Mouse (Mus musculus): ENCODE measurements around the gene Ankrd33. TPM values are rescaled to one million over a fixed set of nuclear protein-coding genes. Genes with fewer than 3 reads are reported as not detected.

Gene Ankrd33
- polyA plus RNA-seq, 1 experiment from 2014 or later = not detected

DNA sequence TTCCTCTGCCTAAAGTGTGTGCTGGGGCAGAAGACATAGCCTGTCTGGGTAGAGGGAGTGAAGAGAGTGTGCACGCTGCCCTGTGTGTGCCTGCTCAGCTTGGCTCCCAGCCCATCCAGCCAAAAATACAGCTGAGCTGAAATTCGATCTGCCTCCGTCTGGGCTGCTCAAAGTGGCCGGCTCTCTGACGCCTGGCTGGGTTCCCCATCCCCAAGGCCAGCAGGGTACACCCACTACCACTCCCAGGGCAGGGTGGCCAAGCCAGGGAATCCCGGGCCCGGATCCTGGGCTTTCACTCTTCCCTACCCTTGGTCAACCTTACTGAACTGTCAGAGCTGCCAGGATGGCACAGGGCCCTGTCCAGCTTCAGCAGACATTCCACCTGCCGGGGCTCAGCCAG, 27.9 kb downstream of the Ankrd33 start:
- Histone ChIP-seq H3K27me3 (ENCODE audit: insufficient read depth, low read length) (no peaks in the 10 kb centered on the region), H3K9ac (ENCODE audit: low read depth, low read length) (no peak overlapping the region), H3K4me1 (replicated peaks; ENCODE audit: insufficient read depth, low read length) (peaks cover 47% of the 10 kb centered on the region), H3K4me2 (ENCODE audit: low read length) (no peak overlapping the region), H3K4me3 (replicated peaks; ENCODE audit: low read depth, low read length) (no peak overlapping the region), H3K27ac (no peak overlapping the region), H3K9me3 (replicated peaks; ENCODE audit: low read length) (no peaks in the 10 kb centered on the region), H3K36me3 (ENCODE audit: insufficient read depth, low read length) (no peaks in the 10 kb centered on the region)
- 11% methylated on average over 8 of the region's 8 CpGs for WGBS
- no peak for ATAC-seq (replicated peaks; ENCODE audit: low FRiP score, low read depth)
- no peak for TF ChIP-seq CTCF (IDR thresholded peaks at IDR 0.05; ENCODE audit: low read depth)
- DNase-seq (ENCODE audit: low spot score) = peak; percentile 70

DNA sequence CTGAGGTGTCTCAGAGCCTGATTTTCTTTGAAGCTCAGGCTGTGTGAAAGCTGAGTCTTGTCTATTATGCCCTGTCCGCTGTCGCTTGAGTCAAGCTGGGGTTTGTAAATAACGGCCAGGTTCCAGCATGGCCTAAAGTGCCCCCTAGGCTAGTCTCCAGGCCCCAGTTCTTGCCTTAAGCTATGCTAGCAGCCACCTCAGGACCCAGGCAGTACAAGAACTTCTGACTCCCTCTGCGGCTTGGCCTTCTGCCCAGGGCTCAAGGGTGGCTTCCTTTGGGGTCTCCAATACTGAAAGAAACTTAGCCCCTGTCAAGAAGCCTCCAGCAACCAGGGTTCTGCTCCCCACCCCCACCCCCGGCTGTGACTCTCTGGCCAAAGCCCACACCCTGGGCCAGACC, 28.6 kb downstream of the Ankrd33 start:
- Histone ChIP-seq H3K4me3 (replicated peaks; ENCODE audit: low read depth, low read length) (no peak overlapping the region), H3K27me3 (ENCODE audit: insufficient read depth, low read length) (no peaks in the 10 kb centered on the region), H3K4me2 (ENCODE audit: low read length) (no peak overlapping the region), H3K9ac (ENCODE audit: low read depth, low read length) (no peak overlapping the region), H3K9me3 (replicated peaks; ENCODE audit: low read length) (no peaks in the 10 kb centered on the region), H3K36me3 (ENCODE audit: insufficient read depth, low read length) (no peaks in the 10 kb centered on the region), H3K4me1 (replicated peaks; ENCODE audit: insufficient read depth, low read length) (peaks cover 47% of the 10 kb centered on the region), H3K27ac (peak overlapping the region; percentile 80)
- 78% methylated on average over 5 of the region's 5 CpGs for WGBS
- ATAC-seq (replicated peaks; ENCODE audit: low FRiP score, low read depth) (no peak), DNase-seq (ENCODE audit: low spot score) (no peak)
- no peak for TF ChIP-seq CTCF (IDR thresholded peaks at IDR 0.05; ENCODE audit: low read depth)

DNA sequence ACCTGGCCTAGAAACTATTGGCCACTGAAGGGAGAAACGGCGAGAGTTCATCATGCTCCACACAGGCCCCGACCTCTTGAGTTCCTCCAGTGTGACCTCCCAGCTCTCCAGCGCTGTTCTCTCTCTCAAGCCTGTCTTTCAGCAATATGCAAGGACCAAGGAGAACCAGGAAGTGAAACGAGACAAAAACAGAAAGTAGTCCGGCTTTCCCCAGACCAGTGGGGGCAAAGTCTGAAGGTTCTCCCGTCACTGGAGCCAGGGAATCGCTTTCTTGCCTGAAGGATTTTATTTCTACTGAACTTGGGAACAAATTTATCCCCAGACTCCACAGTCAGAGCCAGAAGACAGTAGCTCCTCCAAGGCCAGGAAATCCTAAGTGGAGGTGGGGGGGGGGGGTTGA, 29.2 kb downstream of the Ankrd33 start:
- no peaks in the 10 kb centered on the region for H3K36me3 ChIP-seq (ENCODE audit: insufficient read depth, low read length)
- H3K4me1 ChIP-seq (replicated peaks; ENCODE audit: insufficient read depth, low read length) = peaks cover 44% of the 10 kb centered on the region
- no peaks in the 10 kb centered on the region for H3K9me3 ChIP-seq (replicated peaks; ENCODE audit: low read length)
- H3K4me3 ChIP-seq (replicated peaks; ENCODE audit: low read depth, low read length) = no peak overlapping the region
- TF ChIP-seq CTCF (IDR thresholded peaks at IDR 0.05; ENCODE audit: low read depth) = no peak
- ATAC-seq (replicated peaks; ENCODE audit: low FRiP score, low read depth) (no peak), DNase-seq (ENCODE audit: low spot score) (no peak)
- H3K27me3 ChIP-seq (ENCODE audit: insufficient read depth, low read length) = no peaks in the 10 kb centered on the region
- peak overlapping the region; percentile 80 for H3K27ac ChIP-seq
- no peak overlapping the region for H3K4me2 ChIP-seq (ENCODE audit: low read length)
- WGBS = 58% methylated on average over 8 of the region's 8 CpGs
- no peak overlapping the region for H3K9ac ChIP-seq (ENCODE audit: low read depth, low read length)

DNA sequence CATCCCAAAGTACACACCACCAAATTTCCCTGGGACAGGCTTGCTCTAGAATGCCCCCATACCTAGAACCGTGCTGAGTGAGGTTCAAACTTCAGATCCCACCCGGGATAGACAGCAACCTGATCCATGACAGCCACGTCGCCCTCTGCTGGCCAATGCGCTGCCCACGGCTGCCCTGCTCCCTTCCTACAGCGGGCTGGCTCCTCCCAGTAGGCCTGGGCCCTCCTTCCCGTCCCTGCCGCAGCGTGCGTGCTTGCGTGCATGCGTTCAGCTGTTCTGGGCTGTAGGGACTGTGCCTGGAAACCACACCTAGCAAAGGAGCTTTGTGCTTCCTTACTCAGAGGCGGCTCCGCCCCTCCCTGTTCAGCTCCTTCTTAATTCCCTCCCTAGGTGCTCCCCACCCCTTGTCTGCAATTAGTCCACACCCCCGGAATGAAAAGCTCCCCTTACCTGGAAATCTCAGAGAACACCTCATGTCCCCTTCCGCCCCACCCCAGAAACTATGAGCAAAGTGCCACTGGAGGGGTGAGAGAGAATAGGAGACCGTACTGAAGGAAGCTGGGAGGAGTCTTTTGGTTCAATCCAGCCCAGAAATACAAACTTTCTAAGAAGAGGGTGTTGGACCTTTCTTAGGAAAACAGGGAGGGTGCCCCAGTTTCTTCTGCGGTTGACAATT, 30.0 kb downstream of the Ankrd33 start:
- 9% methylated on average over 19 of the region's 19 CpGs for WGBS
- Histone ChIP-seq H3K9ac (ENCODE audit: low read depth, low read length) (peak overlapping the region; percentile 44; the same call in 1 of the 2 replicates), H3K4me3 (replicated peaks; ENCODE audit: low read depth, low read length) (no peak overlapping the region), H3K4me1 (replicated peaks; ENCODE audit: insufficient read depth, low read length) (peaks cover 37% of the 10 kb centered on the region), H3K27ac (peak overlapping the region; percentile 80; the same call in 1 of the 2 replicates), H3K9me3 (replicated peaks; ENCODE audit: low read length) (no peaks in the 10 kb centered on the region), H3K4me2 (ENCODE audit: low read length) (peak overlapping the region; percentile 45), H3K27me3 (ENCODE audit: insufficient read depth, low read length) (no peaks in the 10 kb centered on the region), H3K36me3 (ENCODE audit: insufficient read depth, low read length) (no peaks in the 10 kb centered on the region)
- peak; percentile 99 for DNase-seq (ENCODE audit: low spot score)
- ATAC-seq (replicated peaks; ENCODE audit: low FRiP score, low read depth) = peak; percentile 94
- TF ChIP-seq CTCF (IDR thresholded peaks at IDR 0.05; ENCODE audit: low read depth) = peak; percentile 98

DNA sequence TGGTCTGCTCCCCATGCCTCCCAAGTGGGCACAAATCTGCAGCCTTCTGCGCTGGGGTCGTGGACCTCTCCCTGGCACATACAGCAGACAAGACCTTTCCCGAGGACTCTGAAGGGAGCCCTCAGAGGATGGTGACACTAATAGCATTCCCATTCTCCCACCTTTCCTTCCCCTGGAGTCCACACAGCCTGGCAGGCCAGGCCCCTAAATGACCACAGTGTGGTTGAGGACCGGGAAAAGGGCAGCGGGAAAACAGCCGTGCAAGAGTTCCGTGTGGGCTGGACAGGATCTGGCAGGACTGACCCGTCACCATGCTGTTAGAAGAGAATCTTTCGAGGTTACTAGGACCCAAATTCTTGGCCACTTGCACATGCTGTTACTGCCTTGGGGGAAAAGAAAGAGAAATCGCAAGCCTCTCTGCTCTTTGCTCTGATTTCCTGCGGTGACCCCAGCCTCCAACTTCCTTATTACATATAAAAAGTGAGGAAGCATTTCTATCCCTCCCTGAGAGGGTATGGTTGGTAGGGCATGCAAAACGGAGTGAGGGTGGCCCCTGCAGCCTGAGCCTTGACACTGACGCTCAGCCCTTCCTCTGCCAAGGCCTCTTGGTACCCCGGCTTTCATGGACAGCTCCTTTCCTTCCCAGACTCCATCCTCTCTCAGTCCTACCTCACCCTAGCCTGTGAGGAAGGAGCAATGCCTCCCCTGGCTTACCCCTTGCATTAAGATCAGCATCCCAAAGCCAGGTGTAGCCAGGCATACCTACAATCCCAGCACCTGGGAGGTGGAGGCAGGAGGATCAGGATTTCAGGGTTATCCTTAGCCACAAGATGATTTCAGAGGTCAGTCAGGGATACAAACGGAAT, 30.8 kb downstream of the Ankrd33 start:
- H3K4me3 ChIP-seq (replicated peaks; ENCODE audit: low read depth, low read length) = no peak overlapping the region
- 48% methylated on average over 15 of the region's 15 CpGs for WGBS
- no peak for DNase-seq (ENCODE audit: low spot score)
- ATAC-seq (replicated peaks; ENCODE audit: low FRiP score, low read depth) = no peak
- H3K4me2 ChIP-seq (ENCODE audit: low read length) = no peak overlapping the region
- no peaks in the 10 kb centered on the region for H3K36me3 ChIP-seq (ENCODE audit: insufficient read depth, low read length)
- TF ChIP-seq CTCF (IDR thresholded peaks at IDR 0.05; ENCODE audit: low read depth) = no peak; the same call in 1 of the 2 replicates
- peaks cover 33% of the 10 kb centered on the region for H3K4me1 ChIP-seq (replicated peaks; ENCODE audit: insufficient read depth, low read length)
- no peaks in the 10 kb centered on the region for H3K27me3 ChIP-seq (ENCODE audit: insufficient read depth, low read length)
- H3K9ac ChIP-seq (ENCODE audit: low read depth, low read length) = no peak overlapping the region
- no peaks in the 10 kb centered on the region for H3K9me3 ChIP-seq (replicated peaks; ENCODE audit: low read length)
- H3K27ac ChIP-seq = peak overlapping the region; percentile 80; the same call in 1 of the 2 replicates

DNA sequence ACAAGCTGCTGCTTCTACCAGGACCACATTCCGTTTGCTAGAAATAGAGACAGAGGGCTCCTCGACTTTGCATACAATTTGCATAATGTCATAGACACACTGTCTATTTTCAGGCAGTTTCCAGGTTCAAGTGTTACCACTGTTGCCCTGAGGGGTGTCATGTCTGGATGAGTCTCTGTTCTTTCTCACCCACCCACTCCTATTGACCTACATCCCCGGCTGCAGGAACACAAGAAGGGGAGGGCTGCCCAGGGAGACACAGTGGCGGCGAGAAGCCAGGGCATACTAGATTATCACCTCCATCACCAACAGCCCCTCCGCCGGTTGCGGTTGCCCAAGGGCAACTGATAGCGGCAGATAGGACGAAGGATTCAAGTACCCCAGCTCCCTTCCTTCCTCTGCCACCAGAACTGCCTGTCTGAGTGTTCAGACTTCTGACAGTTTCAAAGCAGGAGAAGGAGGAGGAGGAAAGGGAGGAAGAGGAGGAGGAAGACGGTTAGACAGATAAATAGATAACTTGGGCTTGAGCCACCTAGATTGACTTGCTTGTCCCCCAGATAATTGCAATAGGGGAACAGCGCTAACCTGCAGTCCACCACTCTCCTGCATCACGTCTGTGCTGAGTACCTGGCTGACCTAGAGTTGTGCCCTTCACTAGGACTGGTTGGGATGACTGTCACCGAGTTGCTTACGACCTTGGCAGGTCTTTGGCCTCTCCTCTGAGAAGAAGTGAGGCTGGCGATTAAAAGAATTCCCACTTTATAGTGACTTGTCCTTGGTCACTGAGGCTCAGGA, 31.8 kb downstream of the Ankrd33 start:
- Histone ChIP-seq H3K36me3 (ENCODE audit: insufficient read depth, low read length) (no peaks in the 10 kb centered on the region), H3K27me3 (ENCODE audit: insufficient read depth, low read length) (no peaks in the 10 kb centered on the region), H3K9ac (ENCODE audit: low read depth, low read length) (no peak overlapping the region), H3K4me3 (replicated peaks; ENCODE audit: low read depth, low read length) (no peak overlapping the region), H3K4me2 (ENCODE audit: low read length) (no peak overlapping the region), H3K27ac (no peak overlapping the region), H3K4me1 (replicated peaks; ENCODE audit: insufficient read depth, low read length) (peaks cover 33% of the 10 kb centered on the region), H3K9me3 (replicated peaks; ENCODE audit: low read length) (no peaks in the 10 kb centered on the region)
- no peak for TF ChIP-seq CTCF (IDR thresholded peaks at IDR 0.05; ENCODE audit: low read depth)
- ATAC-seq (replicated peaks; ENCODE audit: low FRiP score, low read depth) (no peak), DNase-seq (ENCODE audit: low spot score) (no peak)
- WGBS = 58% methylated on average over 16 of the region's 16 CpGs

All from kidney, postnatal 0 days (tissue).